Mouse (Mus musculus) adrenal gland, postnatal 4 days (tissue): ENCODE measurements at regions not wholly inside any gene's neighbourhood (a gene's known extent, or its start where the extent isn't known, plus 50 kb on each side); places are given as distances from the start of the nearest gene placed in this dataset. TPM values are rescaled to one million over a fixed set of nuclear protein-coding genes. Genes with fewer than 3 reads are reported as not detected.

ENCODE experiments used
- DNase-seq, 2 experiments: peaks; one replicate each; pipeline ENCODE4 v3.0.0; 2021 to 2022; ENCODE audit warnings: low spot score in 2 of 2, mixed read lengths in 2 of 2
- microRNA-seq: library from miRNA; unstranded; fragments of <30 nt; microRNA quantifications from one replicate; pipeline ENCODE4 v1.2.0, GENCODE M21; 2021

DNA sequence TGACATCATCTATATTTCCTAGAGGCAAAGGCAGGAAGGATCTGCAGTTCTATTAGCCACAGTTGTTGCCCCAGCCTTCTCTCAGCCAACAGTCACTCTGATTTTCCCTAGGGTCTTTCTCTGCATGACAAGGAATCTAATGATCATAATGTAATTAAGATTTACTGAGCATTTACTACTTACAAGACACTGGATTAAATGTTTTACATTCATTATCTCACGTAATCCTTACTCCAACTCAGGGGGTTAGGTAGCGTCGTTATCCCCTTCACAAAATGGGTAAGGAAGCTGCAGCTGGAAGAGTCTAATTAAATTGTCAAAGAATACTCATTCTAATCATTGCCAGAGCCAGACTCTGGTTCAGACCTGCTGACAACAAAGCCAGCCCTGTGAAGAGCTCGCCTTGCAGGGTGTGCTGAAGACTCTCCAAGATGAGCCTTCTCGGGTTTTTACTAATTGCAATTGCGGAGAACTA lies 103.8 kb upstream of the Adgrl4 start:
- no peak for DNase-seq

DNA sequence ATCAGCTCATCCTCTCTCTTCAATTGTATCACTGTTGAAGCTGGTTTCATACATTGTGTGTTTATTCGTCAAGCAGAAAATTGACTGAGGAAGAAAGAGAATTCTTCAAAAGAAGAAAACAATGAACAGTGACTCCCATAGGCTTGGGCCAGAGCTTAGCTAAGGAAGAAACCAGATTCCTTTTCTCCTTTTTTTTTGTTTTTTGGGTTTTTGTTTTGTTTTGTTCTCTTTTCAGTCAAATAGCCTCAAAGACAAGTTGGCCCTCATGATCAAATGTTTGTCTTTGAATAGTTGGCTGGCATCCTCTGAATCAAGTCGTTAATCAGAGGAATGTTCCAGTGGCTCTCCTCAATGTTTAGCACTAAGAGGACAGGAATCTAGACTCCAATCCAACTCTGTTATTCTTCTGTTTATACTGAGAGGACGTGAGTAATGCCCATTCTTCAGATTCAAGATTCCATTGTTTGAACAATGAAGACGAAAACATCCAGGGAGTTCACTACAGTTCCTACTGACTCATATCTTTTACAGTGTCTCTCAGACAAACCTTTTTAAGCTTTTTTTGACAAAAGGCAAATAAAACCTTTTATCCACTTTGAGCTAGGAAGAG lies 86.1 kb upstream of the Adgrl4 start:
- DNase-seq: no peak

DNA sequence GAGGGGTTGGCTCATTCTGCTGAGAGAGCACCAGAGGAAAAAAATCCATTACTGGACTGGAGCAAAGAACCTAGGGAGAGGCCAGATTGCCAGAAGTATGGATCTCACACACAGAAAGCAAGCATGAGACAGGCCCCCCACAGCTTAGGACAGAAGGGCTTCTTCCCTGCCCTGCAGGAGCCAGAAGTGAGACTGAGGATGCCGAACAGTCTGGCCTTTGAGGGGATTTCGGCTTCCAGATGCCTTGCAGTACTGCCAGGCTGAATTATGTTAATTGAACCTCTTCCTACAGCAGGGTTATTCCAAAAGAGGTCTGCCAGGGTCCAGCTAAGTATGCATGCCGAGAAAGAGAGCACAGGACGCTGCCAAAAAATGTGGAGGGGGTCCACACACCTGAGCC lies 71.4 kb upstream of the Adgrl4 start:
- no peak for DNase-seq

DNA sequence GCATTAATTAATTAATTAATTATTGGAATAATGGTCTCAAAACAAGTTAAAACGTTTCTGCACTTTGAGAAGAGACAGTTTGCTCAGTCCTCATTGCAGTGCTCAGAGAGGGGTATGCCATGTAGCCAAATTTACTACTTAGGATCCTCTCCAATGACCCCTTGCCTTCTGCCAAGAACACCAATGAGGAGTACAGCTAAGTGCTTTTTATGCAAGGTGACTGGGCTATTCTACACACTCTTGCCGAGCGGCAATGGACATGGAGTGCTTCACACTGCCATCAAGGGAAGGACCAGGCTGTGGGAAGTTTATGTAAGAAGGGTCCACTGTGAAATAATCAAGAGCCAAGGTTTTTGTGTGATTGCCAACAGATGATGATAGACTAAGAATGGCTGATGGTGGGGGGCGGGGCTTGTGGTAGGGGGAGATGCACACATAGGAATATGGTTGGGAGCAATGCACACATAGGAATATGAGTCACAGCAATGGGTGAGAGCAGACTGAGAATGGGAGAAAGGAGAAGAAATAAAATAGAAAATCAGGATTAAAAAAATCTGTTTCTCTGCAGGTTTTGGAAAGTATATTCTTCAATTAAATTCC lies 70.9 kb upstream of the Adgrl4 start:
- DNase-seq: no peak

DNA sequence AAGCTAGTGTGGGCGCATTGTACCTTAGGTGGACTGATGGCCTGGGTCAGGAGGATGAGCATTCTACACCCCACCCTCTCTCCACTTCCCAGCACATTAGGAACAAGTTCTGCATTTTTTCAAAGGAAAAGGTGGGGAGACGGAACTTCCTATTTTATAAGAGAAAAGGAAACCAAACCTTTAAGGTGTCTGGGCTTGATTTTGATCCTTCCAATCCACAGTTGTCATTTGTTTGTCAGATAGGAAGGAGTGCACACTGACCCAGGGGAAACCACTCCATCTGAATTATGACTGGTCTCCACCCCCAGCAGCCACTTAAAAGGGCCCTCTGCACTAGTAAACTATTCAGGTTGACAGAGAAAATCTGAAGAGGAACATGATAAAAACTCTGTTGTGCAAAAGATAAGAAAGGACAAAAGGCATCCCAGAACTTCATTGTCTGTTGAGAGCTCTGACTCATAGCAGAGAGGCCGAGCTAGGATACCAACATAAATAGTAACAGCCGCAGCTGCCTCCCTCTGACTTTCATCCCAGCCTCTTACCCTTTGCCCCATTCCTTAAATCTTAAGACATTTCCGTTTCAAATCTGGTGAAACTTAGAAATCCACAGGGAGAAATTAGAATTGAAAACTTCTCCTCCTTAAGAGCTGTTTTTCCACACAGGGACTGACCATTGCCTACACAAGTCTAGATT lies 54.2 kb upstream of the Adgrl4 start:
- no peak for DNase-seq

DNA sequence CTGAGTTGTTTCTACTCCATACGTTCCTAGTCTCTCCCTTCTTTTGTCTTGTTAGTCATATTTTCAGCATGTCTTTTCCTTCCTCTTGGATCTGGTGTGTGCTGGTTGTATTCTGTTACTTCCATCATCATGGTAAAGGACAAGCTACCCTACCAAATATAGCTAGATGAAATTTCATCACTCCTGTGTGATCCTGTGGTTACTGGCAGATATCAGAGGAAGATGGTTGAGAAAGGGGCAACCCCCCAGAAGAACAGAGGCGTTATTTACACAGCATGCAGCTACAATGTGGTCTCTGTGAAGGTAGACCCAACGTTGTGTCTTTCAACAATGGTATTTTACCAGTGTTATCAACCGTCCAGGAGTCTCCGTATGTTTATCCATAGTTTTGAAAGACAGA lies 52.8 kb upstream of the Adgrl4 start:
- DNase-seq: no peak

DNA sequence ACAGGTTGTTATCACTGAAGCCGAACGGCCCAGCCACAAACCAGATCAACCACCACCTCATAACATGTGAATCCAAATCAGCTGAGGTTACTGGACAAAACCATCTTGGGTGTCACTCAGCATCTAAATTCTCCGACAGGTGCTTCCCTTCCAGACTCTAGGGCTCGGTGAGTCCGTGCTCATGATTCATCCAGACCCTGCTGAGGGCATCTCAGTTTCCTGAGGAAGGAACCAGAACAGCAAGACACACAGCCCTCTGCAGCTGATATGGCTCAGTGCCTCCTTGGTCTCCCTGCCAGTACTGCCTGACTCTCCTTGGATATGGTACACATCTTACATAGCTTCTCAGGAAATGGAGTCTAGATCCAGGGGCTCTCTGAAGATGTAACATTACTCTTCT lies 51.6 kb upstream of the Adgrl4 start:
- no peak for DNase-seq

Small RNA genes lying in the stretch of these regions (microRNA-seq; reads per million reads assigned to microRNA genes)
- not detected for gene Mir3963
